Mouse (Mus musculus) MEL (cell line): ENCODE measurements around the gene Flot2.
A peak's percentile ranks its signal among the peaks of the same experiment; 100 is the strongest.

ENCODE experiments used
- CTCF ChIP-seq, 3 experiments: IDR thresholded peaks in 2 of 3; conservative IDR thresholded peaks in 1 of 3; 2 replicates each; pipeline ENCODE4 v1.5.1; 2011 to 2012; ENCODE audit warnings: low read length in 3 of 3, low read depth in 2 of 3, mild to moderate bottlenecking in 2 of 3, improper control_type of control experiment in 1 of 3, inconsistent platforms in 1 of 3, mixed read lengths in 1 of 3, moderate library complexity in 1 of 3; ENCODE audit not compliant: control insufficient read depth in 1 of 3, insufficient read depth in 1 of 3, poor library complexity in 1 of 3, severe bottlenecking in 1 of 3
- HCFC1 ChIP-seq: IDR thresholded peaks from 2 replicates; pipeline ENCODE4 v1.6.1; 2012; ENCODE audit warnings: low read depth, mild to moderate bottlenecking, inconsistent platforms, low read length, improper control_type of control experiment, moderate library complexity
- MAFK ChIP-seq: IDR thresholded peaks from 2 replicates; pipeline ENCODE4 v1.6.1; 2011; ENCODE audit warnings: low read depth, mild to moderate bottlenecking, low read length, improper control_type of control experiment, borderline replicate concordance
- MAX ChIP-seq: IDR thresholded peaks from 2 replicates; pipeline ENCODE4 v1.6.1; 2011; ENCODE audit warnings: low read length, improper control_type of control experiment
- NRF1 ChIP-seq: IDR thresholded peaks from 2 replicates; pipeline ENCODE4 v1.6.1; 2014; ENCODE audit warnings: low read depth, mild to moderate bottlenecking, inconsistent platforms, low read length, improper control_type of control experiment, moderate library complexity; ENCODE audit not compliant: poor library complexity, insufficient read depth, severe bottlenecking
- POLR2A ChIP-seq, 2 experiments: IDR thresholded peaks; 2 replicates each; pipeline ENCODE4 v1.6.1; 2011 to 2012; ENCODE audit warnings: low read length in 2 of 2, mild to moderate bottlenecking in 2 of 2, control low read depth in 1 of 2, improper control_type of control experiment in 1 of 2, low read depth in 1 of 2, moderate library complexity in 1 of 2; ENCODE audit not compliant: control insufficient read depth in 1 of 2, insufficient read depth in 1 of 2, poor library complexity in 1 of 2
- TBP ChIP-seq: IDR thresholded peaks from 2 replicates; pipeline ENCODE4 v1.8.0; 2011; ENCODE audit warnings: low read depth, low read length, improper control_type of control experiment
- TCF12 ChIP-seq: IDR thresholded peaks from 2 replicates; pipeline ENCODE4 v1.6.1; 2014; ENCODE audit warnings: low read depth, mild to moderate bottlenecking, inconsistent platforms, low read length, improper control_type of control experiment, moderate library complexity
- USF1 ChIP-seq: IDR thresholded peaks from 2 replicates; pipeline ENCODE4 v1.6.1; 2014; ENCODE audit warnings: low read depth, mild to moderate bottlenecking, inconsistent platforms, low read length, improper control_type of control experiment, moderate library complexity
- ZC3H11A ChIP-seq: IDR thresholded peaks from 2 replicates; pipeline ENCODE4 v1.6.1; 2012; ENCODE audit warnings: low read depth, mild to moderate bottlenecking, inconsistent platforms, low read length, improper control_type of control experiment

GRCm38 (mm10) chr11:78069646-78070045, 31.9 kb downstream of the Flot2 start:
- TF ChIP-seq TBP (peak; percentile 13; the same call in 1 of the 2 replicates), ZC3H11A (no peak), CTCF (IDR thresholded peaks at IDR 0.05 in 2 of 3, conservative IDR thresholded peaks at IDR 0.05 in 1 of 3; ENCODE audit: control insufficient read depth in 1 of 3, insufficient read depth in 1 of 3, low read depth in 2 of 3, low read length in 3 of 3, poor library complexity in 1 of 3, severe bottlenecking in 1 of 3) (no peak), POLR2A (IDR thresholded peaks at IDR 0.05; ENCODE audit: control insufficient read depth in 1 of 2, insufficient read depth in 1 of 2, low read depth in 1 of 2, low read length in 2 of 2, poor library complexity in 1 of 2) (peak; percentile 28 to 40; a peak in 1 of 4 replicates), NRF1 (peak; percentile 34; the same call in 1 of the 2 replicates), USF1 (peak; percentile 54; the same call in 1 of the 2 replicates), MAX (peak; percentile 92), HCFC1 (no peak), MAFK (no peak; the same call in 1 of the 2 replicates), TCF12 (peak; percentile 100)
